Mouse (Mus musculus) urinary bladder, postnatal 25 days (tissue): ENCODE measurements around the gene Vsig4.
"Not testable (repeated sequence)": the region's sequence is repeated elsewhere in the genome, so short reads cannot be mapped to it uniquely, and the experiment has no call there.

ENCODE experiments used
- DNase-seq: peaks from one replicate; pipeline ENCODE4 v3.0.0; 2022; ENCODE audit warnings: low spot score

The Vsig4 gene

DNA sequence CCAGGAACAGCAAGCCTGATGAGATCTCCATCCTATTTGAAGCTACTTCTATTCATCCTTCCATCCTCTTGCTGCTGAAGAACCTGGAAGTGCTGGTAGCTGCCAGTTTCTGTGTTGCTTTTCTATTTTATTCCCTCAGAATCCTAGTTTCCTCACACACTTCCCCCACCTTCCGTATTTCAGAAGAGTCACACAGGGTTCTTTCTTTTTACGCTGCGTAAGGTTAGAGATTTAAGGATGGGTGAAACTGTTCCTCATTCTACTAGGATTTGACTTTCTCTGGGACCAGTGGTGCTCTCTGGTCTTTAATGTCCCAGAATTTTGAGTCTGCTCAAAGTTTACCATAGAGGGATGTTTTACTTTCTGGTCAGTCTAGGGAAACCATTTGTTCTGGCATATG is at the start of gene Vsig4:
Gene Vsig4 (minus strand): TSS at position 101 of the 400 bp plus-strand sequence.
- DNase-seq, result no peak

DNA sequence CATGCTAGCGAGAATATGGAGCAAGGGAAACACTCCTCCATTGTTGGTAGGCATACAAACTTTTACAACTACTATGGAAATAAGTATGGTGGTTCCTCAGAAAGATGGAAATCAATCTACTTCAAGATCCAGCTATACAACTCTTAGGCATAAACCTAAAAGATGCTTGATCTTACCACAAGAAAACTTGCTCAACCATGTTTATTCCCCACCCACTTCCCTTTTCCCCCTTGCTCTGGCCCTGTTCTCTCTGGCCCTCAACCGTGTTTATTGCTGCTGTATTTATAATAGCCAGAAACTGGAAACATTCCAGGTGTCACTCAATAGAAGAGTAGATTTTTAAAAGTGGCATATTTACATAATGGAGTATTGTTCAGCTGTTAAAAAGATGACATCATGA is 45.9 kb upstream of the Vsig4 start:
- no peak for DNase-seq

- DNase-seq, result no peak
These were observed 36.5 kb upstream of the Vsig4 start for GRCm38 (mm10) chrX:96329764-96330163.

GRCm38 (mm10) chrX:96256509-96256908 is 36.7 kb downstream of the Vsig4 start:
- DNase-seq, result no peak

- no peak for DNase-seq
These were observed 53.6 kb downstream of the Vsig4 start for GRCm38 (mm10) chrX:96239644-96240043.

- DNase-seq, result no peak
These were observed 54.2 kb downstream of the Vsig4 start for GRCm38 (mm10) chrX:96239037-96239436.

GRCm38 (mm10) chrX:96235775-96236174 is 57.5 kb downstream of the Vsig4 start:
- no peak for DNase-seq

DNA sequence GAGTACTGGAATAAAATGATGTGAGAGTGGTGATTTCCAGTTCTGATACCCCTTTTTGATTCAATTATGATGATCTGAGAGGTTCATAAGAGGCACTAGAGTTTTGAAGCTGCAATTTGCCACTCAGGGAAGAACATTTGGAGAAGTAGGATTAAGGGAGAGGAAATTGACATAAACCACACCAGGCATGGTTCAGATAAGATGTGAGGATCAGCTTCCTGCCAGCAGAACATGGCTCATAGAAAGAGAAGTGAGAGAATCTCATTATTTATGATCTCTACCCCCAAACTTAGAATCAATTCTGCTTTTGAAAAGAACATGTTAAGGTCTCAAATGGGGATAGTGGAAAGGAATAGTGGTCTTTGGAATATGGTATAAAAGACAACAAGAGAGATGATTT is 66.2 kb downstream of the Vsig4 start:
- no peak for DNase-seq

GRCm38 (mm10) chrX:96225474-96225873 is 67.8 kb downstream of the Vsig4 start:
- no peak for DNase-seq

GRCm38 (mm10) chrX:96224210-96224609 is 69.0 kb downstream of the Vsig4 start:
- DNase-seq, result no peak

- no peak for DNase-seq
These were observed 75.2 kb downstream of the Vsig4 start for GRCm38 (mm10) chrX:96218088-96218487.

- DNase-seq, result no peak
These were observed 86.4 kb downstream of the Vsig4 start for GRCm38 (mm10) chrX:96206872-96207271.

GRCm38 (mm10) chrX:96205143-96205542 is 88.1 kb downstream of the Vsig4 start:
- not testable (repeated sequence) for DNase-seq
